Mouse (Mus musculus): ENCODE results near the gene Mfap2. TPM values are rescaled to one million over a fixed set of nuclear protein-coding genes. Genes with fewer than 3 reads are reported as not detected.

The Mfap2 gene
- polyA plus RNA-seq, 1 experiment: not detected

- H3K4me1 ChIP-seq (ENCODE audit: control insufficient read depth, insufficient read depth, low read length): peaks cover 43% of the 10 kb centered on the region
- H3K4me3 ChIP-seq (ENCODE audit: insufficient read depth, low read length): peak within 1 kb of the TSS; percentile 97
- H3K27ac ChIP-seq (ENCODE audit: insufficient read depth, low read depth, low read length): peak within 1 kb of the TSS; percentile 99
- TF ChIP-seq CTCF (IDR thresholded peaks at IDR 0.05; ENCODE audit: low read depth, low read length) (no peak), POLR2A (IDR thresholded peaks at IDR 0.05; ENCODE audit: borderline replicate concordance, low read depth, low read length) (no peak)
Measured at GRCm38 (mm10) chr4:140986711-140987395, 23.4 kb upstream of the Mfap2 start, which contains the start of gene Atp13a2. Atp13a2 (plus strand) TSS chr4:140986873.

GRCm38 (mm10) chr4:140987476-140987875, 22.7 kb upstream of the Mfap2 start:
- H3K4me3 ChIP-seq (ENCODE audit: insufficient read depth, low read length): peak overlapping the region; percentile 97
- peak overlapping the region; percentile 99 for H3K27ac ChIP-seq (ENCODE audit: insufficient read depth, low read depth, low read length)
- TF ChIP-seq CTCF (IDR thresholded peaks at IDR 0.05; ENCODE audit: low read depth, low read length) (no peak), POLR2A (IDR thresholded peaks at IDR 0.05; ENCODE audit: borderline replicate concordance, low read depth, low read length) (no peak)
- H3K4me1 ChIP-seq (ENCODE audit: control insufficient read depth, insufficient read depth, low read length): peaks cover 37% of the 10 kb centered on the region

- Histone ChIP-seq H3K4me3 (ENCODE audit: insufficient read depth, low read length) (peak overlapping the region; percentile 97), H3K27ac (ENCODE audit: insufficient read depth, low read depth, low read length) (peak overlapping the region; percentile 99), H3K4me1 (ENCODE audit: control insufficient read depth, insufficient read depth, low read length) (peaks cover 29% of the 10 kb centered on the region)
- TF ChIP-seq POLR2A (IDR thresholded peaks at IDR 0.05; ENCODE audit: borderline replicate concordance, low read depth, low read length) (no peak), CTCF (IDR thresholded peaks at IDR 0.05; ENCODE audit: low read depth, low read length) (no peak)
Measured at GRCm38 (mm10) chr4:140988706-140989290, 21.4 kb upstream of the Mfap2 start.

GRCm38 (mm10) chr4:140989447-140989846, 20.8 kb upstream of the Mfap2 start:
- Histone ChIP-seq H3K4me1 (ENCODE audit: control insufficient read depth, insufficient read depth, low read length) (peaks cover 22% of the 10 kb centered on the region), H3K4me3 (ENCODE audit: insufficient read depth, low read length) (peak overlapping the region; percentile 57), H3K27ac (ENCODE audit: insufficient read depth, low read depth, low read length) (peak overlapping the region; percentile 99)
- TF ChIP-seq POLR2A (IDR thresholded peaks at IDR 0.05; ENCODE audit: borderline replicate concordance, low read depth, low read length): no peak
- no peak for TF ChIP-seq CTCF (IDR thresholded peaks at IDR 0.05; ENCODE audit: low read depth, low read length)

GRCm38 (mm10) chr4:140992215-140992614, 18.0 kb upstream of the Mfap2 start:
- Histone ChIP-seq H3K4me1 (ENCODE audit: control insufficient read depth, insufficient read depth, low read length) (peaks cover 16% of the 10 kb centered on the region), H3K27ac (ENCODE audit: insufficient read depth, low read depth, low read length) (no peak overlapping the region), H3K4me3 (ENCODE audit: insufficient read depth, low read length) (no peak overlapping the region)
- TF ChIP-seq POLR2A (IDR thresholded peaks at IDR 0.05; ENCODE audit: borderline replicate concordance, low read depth, low read length): no peak
- TF ChIP-seq CTCF (IDR thresholded peaks at IDR 0.05; ENCODE audit: low read depth, low read length): no peak

- H3K4me3 ChIP-seq (ENCODE audit: insufficient read depth, low read length): no peak overlapping the region
- peaks cover 15% of the 10 kb centered on the region for H3K4me1 ChIP-seq (ENCODE audit: control insufficient read depth, insufficient read depth, low read length)
- TF ChIP-seq POLR2A (IDR thresholded peaks at IDR 0.05; ENCODE audit: borderline replicate concordance, low read depth, low read length) (no peak), CTCF (IDR thresholded peaks at IDR 0.05; ENCODE audit: low read depth, low read length) (no peak)
- no peak overlapping the region for H3K27ac ChIP-seq (ENCODE audit: insufficient read depth, low read depth, low read length)
Measured at GRCm38 (mm10) chr4:140993846-140994245, 16.4 kb upstream of the Mfap2 start.

GRCm38 (mm10) chr4:140995811-140996210, 14.4 kb upstream of the Mfap2 start:
- Histone ChIP-seq H3K4me1 (ENCODE audit: control insufficient read depth, insufficient read depth, low read length) (no peaks in the 10 kb centered on the region), H3K4me3 (ENCODE audit: insufficient read depth, low read length) (no peak overlapping the region), H3K27ac (ENCODE audit: insufficient read depth, low read depth, low read length) (no peak overlapping the region)
- TF ChIP-seq CTCF (IDR thresholded peaks at IDR 0.05; ENCODE audit: low read depth, low read length) (no peak), POLR2A (IDR thresholded peaks at IDR 0.05; ENCODE audit: borderline replicate concordance, low read depth, low read length) (no peak)

- no peak overlapping the region for H3K4me3 ChIP-seq (ENCODE audit: insufficient read depth, low read length)
- no peaks in the 10 kb centered on the region for H3K4me1 ChIP-seq (ENCODE audit: control insufficient read depth, insufficient read depth, low read length)
- H3K27ac ChIP-seq (ENCODE audit: insufficient read depth, low read depth, low read length): no peak overlapping the region
- TF ChIP-seq CTCF (IDR thresholded peaks at IDR 0.05; ENCODE audit: low read depth, low read length) (no peak), POLR2A (IDR thresholded peaks at IDR 0.05; ENCODE audit: borderline replicate concordance, low read depth, low read length) (no peak)
Measured at GRCm38 (mm10) chr4:140996812-140997211, 13.4 kb upstream of the Mfap2 start.

GRCm38 (mm10) chr4:141005983-141006382, 4.2 kb upstream of the Mfap2 start:
- H3K4me1 ChIP-seq (ENCODE audit: control insufficient read depth, insufficient read depth, low read length): no peaks in the 10 kb centered on the region
- H3K27ac ChIP-seq (ENCODE audit: insufficient read depth, low read depth, low read length): no peak overlapping the region
- TF ChIP-seq POLR2A (IDR thresholded peaks at IDR 0.05; ENCODE audit: borderline replicate concordance, low read depth, low read length) (no peak), CTCF (IDR thresholded peaks at IDR 0.05; ENCODE audit: low read depth, low read length) (no peak)
- no peak overlapping the region for H3K4me3 ChIP-seq (ENCODE audit: insufficient read depth, low read length)

GRCm38 (mm10) chr4:141008028-141008427, 2.2 kb upstream of the Mfap2 start:
- Histone ChIP-seq H3K27ac (ENCODE audit: insufficient read depth, low read depth, low read length) (no peak overlapping the region), H3K4me1 (ENCODE audit: control insufficient read depth, insufficient read depth, low read length) (no peaks in the 10 kb centered on the region), H3K4me3 (ENCODE audit: insufficient read depth, low read length) (no peak overlapping the region)
- no peak for TF ChIP-seq CTCF (IDR thresholded peaks at IDR 0.05; ENCODE audit: low read depth, low read length)
- TF ChIP-seq POLR2A (IDR thresholded peaks at IDR 0.05; ENCODE audit: borderline replicate concordance, low read depth, low read length): no peak
